Mouse (Mus musculus) ES-CJ7 (cell line): Measurements from ENCODE around the gene Olfr1259.

Source experiments
- DNase-seq: peaks from one replicate; pipeline ENCODE4 v3.0.0; 2011; ENCODE audit warnings: low read depth, low spot score

Gene Olfr1259

DNA sequence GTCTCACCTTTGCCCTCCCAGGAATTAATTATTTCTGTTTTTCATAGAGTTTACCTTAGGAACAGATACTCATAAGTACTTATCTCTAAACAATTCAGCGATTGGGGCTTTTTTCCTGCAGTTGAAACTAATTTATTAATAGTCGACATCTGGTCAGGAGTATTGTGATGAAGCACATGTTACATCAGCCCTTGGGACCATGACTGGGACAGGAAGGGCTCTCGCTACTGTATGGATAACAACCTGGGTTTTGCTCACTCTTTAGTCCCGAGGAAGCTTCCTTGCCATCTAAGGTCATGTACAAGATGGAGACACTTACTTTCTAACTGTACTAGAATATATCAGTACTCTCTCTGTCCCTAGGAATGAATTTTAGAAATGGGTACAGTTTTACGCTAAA, at the start of gene Olfr1259:
TSS of gene Olfr1259 (minus strand) at position 101 of the 400 bp plus-strand sequence.
- DNase-seq: no peak

DNA sequence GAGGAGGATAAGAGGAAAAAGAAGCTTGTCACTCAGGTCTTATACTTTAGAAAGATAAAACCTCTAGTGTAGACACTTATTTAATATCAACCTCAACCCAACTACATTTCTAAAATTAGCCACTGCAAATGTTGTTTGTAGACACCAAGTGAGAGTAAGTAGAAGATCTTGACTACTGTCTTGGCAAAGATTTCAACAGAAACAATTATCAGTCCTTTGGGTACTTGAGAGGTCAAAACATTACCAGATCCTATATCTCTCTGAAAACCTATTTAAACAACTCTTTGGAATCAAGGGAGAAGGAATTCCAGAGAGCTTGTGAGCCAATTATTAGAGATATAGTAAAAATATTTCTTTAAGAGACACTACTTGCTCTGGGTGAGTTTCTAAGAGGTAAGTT, 42.5 kb upstream of the Olfr1259 start, which contains the start of gene Olfr1261:
TSS of gene Olfr1261 (plus strand) at position 301 of the 400 bp plus-strand sequence.
- no peak for DNase-seq

DNA sequence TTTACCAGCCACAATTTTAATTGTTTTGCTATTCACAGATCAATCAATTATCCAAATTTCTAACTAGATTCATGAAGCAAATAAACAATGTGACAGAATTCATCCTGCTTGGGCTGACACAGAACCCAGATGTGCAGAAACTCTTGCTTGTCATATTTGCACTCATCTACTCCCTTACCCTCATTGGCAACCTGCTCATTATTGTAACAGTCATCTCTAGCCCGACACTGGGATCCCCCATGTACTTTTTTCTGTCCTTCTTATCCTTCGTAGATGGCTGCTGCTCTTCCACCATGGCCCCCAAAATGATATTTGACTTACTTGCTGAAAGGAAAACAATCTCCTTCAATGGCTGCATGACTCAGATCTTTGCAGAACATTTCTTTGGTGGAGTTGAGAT, 29.2 kb upstream of the Olfr1259 start:
- no peak for DNase-seq

DNA sequence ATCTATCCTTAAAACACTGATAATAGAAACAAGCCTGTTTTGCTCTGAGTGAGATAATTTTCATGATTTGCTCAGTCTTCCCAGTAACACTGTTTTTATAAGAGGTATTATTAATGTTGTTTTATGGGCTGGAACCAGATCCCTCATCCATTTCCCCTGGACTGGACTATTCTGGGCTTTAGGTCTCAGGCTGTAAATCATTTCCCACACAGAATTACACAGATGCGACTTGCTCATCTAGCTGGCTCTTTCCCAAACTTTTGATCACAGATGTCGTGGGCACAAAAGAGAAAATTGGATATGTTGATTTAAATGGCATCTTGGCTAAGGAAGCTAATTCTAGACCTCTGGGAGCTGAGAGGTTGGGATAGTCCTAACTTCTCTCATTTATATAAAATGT, 25.7 kb upstream of the Olfr1259 start, which contains the start of gene Olfr1260:
TSS of gene Olfr1260 (plus strand) at position 157 of the 400 bp plus-strand sequence.
- no peak for DNase-seq

DNA sequence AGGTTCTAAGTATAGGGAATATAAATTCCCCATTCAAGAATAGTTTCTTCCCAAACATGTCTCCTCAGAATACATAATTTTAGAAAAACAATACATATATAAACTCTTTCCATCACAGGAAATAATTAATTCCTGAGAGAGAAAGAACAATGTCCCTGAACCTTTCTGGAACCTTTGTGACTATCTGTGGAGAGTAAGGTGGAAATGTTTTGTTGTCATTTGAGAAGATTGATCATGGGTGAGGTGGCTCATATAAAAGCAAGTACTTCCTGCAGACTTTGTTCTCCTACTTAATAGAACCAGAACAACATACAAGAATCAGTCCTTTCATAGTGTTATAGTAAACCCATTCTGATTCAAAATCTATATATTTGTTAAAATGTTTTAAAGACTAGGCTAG, 21.5 kb downstream of the Olfr1259 start, which contains the start of gene Olfr1258:
TSS of gene Olfr1258 (plus strand) at position 301 of the 400 bp plus-strand sequence.
- no peak for DNase-seq

DNA sequence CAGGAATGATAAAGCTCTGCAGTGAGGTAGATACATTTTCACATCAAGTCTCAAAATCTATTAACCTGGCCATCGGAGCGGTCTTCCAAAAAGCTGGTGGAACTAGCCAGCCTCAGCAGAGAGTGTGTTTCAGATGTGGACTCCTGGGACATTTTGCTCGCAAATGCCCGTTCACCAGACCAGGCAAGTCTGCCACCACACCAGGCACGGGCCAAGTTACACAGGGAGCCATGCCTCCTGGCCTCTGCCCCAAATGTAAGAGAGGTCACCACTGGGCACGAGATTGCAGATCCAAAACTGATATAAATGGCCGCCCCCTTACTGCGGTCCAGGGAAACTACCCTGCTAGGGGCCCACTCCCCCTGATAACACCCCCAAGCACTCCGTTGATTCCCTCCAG, 35.8 kb downstream of the Olfr1259 start:
- peak; percentile 4 for DNase-seq
